Mouse (Mus musculus) cerebellum, adult 2 months (tissue): ENCODE measurements around the gene Lypd1.

Experiments
- CTCF ChIP-seq: fragments of 200-500 bp; IDR thresholded peaks from 2 replicates; pipeline ENCODE4 v1.5.1; 2011; ENCODE audit warnings: low read depth, mild to moderate bottlenecking, control low read depth, low read length, moderate library complexity, borderline replicate concordance; ENCODE audit not compliant: insufficient read depth
- POLR2A ChIP-seq: fragments of 200-500 bp; IDR thresholded peaks from 2 replicates; pipeline ENCODE4 v1.6.1; 2011; ENCODE audit warnings: low read length, control low read depth, borderline replicate concordance; ENCODE audit not compliant: insufficient read depth

DNA sequence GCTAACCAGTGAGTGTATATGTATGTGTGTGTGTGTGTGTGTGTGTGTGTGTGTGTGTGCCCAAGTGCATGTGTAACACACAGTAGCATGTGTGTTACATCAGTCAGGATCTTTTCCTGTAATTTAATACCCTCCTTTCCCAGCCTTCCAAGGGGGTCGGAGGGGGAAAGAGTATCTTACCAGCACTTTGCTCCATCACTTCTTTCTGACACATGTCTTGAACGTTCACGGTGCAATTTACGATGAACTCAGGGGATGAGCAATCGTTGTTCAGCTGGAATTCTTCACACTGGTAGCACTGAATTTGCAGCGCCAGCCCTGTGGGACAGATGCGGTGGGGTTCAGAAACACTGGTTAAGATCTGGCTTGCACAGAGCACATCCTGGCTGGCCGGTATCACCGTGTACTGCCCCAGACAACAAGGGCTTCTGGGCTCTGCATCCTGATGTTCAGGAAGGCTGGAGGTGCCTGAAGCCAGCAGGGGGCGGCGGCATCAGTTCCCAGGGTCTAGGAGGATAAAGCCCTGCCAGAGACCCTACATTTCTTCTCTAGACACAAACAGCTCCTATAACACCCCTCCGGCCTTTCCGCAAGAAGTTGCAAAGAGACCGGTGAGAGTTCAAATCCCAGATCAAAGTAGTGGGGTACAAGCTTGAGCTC lies 2.6 kb downstream of the Lypd1 start:
- TF ChIP-seq CTCF (no peak), POLR2A (no peak)
